Mouse (Mus musculus) CD4-positive naive resting alpha-beta T cell, adult 76 days (primary cell): ENCODE results near the gene Barx1. TPM values are rescaled to one million over a fixed set of nuclear protein-coding genes. Genes with fewer than 3 reads are reported as not detected.

ENCODE experiments used
- total RNA-seq: library from RNA; stranded (reverse); gene quantifications from one replicate; pipeline ENCODE4 v1.2.4, GENCODE M21; 2023

Gene Barx1
- total RNA-seq: not detected

DNA sequence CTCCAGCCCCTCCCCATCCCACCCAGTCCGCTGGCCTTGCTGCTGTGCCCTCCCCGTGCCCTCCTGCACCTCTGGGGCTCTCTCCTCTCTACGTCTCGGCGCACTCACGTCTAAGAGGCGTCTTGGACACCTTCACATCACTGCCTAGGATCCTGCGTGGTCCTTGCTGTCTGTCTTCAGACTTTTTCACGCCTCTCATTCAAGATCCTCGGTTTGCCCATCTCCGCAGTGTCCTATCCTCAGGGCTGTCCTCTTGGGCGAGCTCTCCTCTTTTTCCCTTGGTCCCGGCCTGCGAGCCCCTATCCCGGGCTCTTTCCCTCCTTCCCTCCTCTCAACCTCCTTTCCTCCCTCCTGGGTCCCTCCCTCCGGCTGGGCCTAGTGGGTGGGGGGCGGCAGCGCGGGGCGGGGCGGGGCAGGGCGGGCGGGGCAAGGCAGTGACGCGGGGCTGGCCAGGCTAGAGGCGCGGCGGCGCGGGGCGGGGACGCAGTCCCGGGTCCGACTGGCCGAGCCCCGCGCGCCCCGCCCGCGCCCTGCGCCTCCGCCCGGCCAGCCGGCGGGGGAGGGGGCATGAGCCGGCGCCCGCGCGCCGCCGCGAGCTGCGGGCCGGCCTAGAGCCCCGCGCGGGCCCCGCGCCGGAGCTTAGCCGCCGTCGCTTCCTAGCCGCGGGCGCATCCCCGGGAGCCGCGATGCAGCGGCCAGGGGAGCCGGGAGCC lies at the start of gene Barx1:
Gene Barx1, plus strand, starts transcription at position 568 of the 713 bp plus-strand sequence.

DNA sequence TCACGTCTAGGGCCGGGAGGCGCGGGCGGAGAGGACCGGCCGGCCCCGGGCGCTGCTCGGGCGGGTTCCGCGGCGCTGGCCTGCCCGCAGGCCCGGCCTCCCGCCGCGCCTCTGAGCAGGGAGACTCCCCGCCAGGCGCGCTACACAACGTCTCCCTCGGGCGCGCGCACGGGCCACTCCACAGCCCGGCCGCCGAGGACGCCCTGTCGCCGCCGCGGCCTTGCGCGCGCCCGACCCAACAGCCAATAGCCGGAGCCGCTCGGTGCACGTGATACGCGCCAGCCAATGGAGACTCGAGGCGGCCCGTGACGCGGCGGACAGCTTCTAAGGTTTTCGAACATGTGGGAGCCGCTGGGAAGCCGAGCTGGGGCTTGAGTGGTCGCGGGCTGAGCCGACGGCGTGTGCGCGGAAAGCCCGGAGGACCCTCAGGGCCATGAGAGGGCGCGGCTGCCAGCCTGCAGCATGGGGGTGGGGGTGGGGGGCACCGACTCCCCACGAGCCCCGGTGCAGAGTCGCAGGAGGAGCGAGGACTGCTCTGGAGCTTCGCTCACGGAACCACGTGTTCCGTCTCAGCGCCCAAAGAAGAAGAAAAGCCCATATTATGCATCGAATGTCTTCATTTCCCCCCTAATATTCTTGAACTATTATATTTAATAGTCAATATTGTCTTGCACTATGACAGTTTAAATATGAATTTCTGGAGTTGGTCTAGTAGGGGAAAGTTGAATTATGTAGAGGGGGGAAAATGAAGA lies 37.2 kb upstream of the Barx1 start, which contains the start of gene Ptpdc1:
Gene Ptpdc1, minus strand, starts transcription at position 232 of the 752 bp plus-strand sequence.

Other genes starting within 250 kb of the Barx1 start
- gene Zfp169, start 149.5 kb upstream of the Barx1 start, total RNA-seq: 41.7 TPM
- 1.8 TPM for gene A830005F24Rik, start 149.4 kb upstream of the Barx1 start, total RNA-seq
- 5.6 TPM for gene Ptpdc1, start 37.3 kb upstream of the Barx1 start, total RNA-seq
- 63.9 TPM for gene Phf2, start 208.1 kb downstream of the Barx1 start, total RNA-seq